Mouse (Mus musculus): ENCODE results near the gene Entpd2. TPM values are rescaled to one million over a fixed set of nuclear protein-coding genes. Genes with fewer than 3 reads are reported as not detected.
"Not testable (repeated sequence)": the region's sequence is repeated elsewhere in the genome, so short reads cannot be mapped to it uniquely, and the experiment has no call there.

Entpd2 gene
- total RNA-seq, 2 experiments from 2014 or later, result 13.6 to 13.8 TPM

DNA sequence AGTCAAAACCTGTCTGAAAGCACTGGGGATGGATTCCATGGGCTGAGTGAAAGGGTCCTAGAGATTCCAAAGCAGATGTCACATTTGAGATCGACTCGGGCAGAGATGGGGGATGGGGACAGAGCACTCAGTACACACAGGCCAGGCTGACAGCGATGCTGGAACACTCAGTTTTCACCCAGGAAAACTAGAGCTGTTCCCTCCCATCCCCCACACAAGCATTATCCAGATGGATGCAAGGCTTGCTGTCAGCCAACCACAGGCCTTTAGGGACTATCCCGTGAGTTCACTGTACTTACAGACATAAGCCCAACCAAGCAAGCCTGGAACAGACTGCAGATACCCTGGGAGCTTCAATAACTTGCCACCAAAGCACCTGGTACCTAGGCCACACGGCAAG is 4.4 kb upstream of the Entpd2 start:
- DNase-seq (ENCODE audit: low spot score in 2 of 2), result no peak

GRCm38 (mm10) chr2:25394281-25395221 is 1.1 kb upstream of the Entpd2 start:
- no peak for DNase-seq (ENCODE audit: low spot score in 2 of 2)

DNA sequence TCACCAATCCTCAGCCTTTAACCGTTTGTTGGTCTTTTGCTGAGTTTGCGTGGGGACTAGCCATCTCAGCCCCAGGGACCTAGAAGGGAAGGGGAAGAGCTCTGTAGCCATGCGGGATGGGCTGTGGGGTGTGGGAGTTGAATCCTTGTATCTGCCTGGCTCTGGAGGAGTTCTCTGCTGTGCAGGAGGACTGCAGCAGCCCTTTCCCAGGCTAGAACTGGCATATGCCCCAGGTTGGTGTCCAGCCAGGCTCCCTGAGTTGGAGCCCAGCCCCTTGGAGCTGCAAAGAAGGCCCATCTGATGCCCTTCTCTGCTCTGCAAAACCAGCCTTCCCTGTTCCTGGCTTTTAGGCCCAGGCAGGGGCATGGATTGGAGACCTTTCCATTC is 916 bp downstream of the Entpd2 start:
- no peak for DNase-seq (ENCODE audit: low spot score in 2 of 2)

DNA sequence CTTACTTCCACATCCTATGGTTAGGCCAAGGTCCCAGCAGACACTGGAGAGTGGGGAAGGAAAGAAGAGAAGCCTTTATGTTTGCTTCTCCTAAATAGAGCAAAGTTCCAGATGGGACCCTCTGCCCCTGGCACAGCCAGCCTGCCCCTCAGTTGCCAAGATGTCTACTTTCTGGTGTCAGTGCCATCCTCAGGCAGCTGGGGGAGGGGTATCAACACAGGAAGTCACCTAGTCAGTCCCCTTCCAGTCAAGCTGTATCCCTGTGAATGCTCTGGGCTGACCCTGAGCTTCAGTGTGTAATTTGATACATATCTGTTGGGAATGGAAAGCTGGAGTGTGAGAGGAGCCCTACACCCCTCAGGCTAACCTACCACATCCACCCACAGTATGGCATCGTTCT is 1.3 kb downstream of the Entpd2 start:
- DNase-seq (ENCODE audit: low spot score in 2 of 2), result no peak

GRCm38 (mm10) chr2:25398065-25398464 is 2.4 kb downstream of the Entpd2 start:
- no peak for DNase-seq (ENCODE audit: low spot score in 2 of 2)

- no peak for DNase-seq (ENCODE audit: low spot score in 2 of 2)
Observed at GRCm38 (mm10) chr2:25399051-25399450, 3.4 kb downstream of the Entpd2 start, which contains the start of gene Npdc1. Npdc1 (plus strand) TSS chr2:25399351.

DNA sequence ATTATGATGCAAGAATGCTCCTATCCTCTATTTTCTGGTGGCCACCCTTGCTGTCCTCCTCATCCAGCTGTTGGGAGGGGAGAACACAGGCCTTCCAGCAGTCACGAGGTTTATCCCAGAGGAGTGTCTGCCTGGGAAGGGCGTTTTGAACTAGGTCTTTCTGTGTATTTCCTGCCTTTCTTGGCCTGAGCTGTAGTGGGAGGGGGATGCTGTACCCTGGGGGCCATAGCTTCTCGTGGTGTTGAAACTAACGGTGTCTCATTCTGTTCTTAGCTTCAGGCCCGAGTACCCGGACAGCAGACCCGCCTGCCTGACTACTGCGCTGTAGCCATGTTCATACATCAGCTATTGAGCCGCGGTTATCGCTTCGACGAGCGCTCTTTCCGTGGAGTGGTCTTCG is 4.6 kb downstream of the Entpd2 start:
- no peak for DNase-seq (ENCODE audit: low spot score in 2 of 2)

- DNase-seq (ENCODE audit: low spot score in 2 of 2), result peak; percentile 64 to 67
Observed at GRCm38 (mm10) chr2:25400764-25401163, 5.1 kb downstream of the Entpd2 start.

GRCm38 (mm10) chr2:25402377-25402971 is 6.8 kb downstream of the Entpd2 start:
- DNase-seq (ENCODE audit: low spot score in 2 of 2), result peak; percentile 47 to 60

GRCm38 (mm10) chr2:25402972-25403601 is 7.4 kb downstream of the Entpd2 start:
- peak; percentile 91 to 94 for DNase-seq (ENCODE audit: low spot score in 2 of 2)

DNA sequence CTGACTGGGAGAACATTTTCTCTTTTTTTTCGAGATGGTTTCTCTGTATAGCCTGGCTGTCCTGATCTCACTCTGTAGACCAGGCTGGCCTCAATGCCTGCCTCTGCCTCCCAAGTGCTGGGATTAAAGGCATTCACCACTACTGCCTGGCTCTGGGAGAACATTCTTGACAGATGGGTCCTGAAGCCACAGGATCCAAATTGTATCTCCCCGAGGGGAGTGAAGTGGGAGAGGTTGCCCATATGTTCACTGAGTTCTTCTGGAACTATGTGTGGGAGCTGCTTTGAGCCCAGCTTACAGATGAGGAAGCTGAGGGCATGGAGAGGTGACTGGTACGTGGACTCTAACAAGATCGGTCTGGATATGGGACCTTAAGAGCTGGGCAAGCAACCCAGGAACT is 8.3 kb downstream of the Entpd2 start:
- no peak for DNase-seq (ENCODE audit: low spot score in 2 of 2)

DNA sequence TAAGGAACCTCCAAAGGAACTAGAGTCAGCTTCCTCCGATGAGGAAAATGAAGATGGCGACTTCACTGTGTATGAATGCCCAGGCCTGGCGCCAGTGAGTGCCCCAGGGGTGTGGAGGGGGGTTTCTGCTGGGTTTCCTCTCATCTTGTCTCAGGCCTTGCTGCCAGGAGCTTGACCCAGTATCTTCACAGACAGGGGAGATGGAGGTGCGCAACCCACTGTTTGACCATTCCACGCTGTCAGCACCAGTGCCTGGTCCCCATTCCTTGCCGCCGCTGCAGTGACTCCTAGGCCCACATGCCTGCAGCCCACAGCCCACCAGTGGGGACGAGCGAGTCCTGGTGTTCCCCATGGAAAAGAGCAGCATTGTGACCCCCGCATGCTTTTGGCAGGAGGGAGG is 13.2 kb downstream of the Entpd2 start:
- DNase-seq (ENCODE audit: low spot score in 2 of 2), result no peak

DNA sequence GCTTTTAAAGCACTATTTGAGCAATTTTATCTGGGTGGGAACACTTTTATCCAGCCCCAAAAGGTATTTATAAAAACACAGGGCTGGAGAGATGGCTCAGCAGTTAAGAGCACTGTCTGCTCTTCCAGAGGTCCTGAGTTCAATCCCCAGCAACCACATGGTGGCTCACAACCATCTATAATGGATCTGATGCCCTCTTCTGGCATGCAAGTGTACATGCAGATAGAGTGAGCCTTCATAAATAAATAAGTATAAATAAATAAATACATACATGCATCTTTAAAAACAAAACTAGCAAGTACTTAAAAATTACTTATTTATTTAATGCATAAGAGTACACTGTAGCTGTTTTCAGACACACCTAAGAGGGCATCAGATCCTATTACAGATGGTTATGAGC is 17.8 kb downstream of the Entpd2 start:
- not testable (repeated sequence) for DNase-seq (ENCODE audit: low spot score in 2 of 2)

- no peak for DNase-seq (ENCODE audit: low spot score in 2 of 2)
Observed at GRCm38 (mm10) chr2:25417426-25417825, 21.8 kb downstream of the Entpd2 start.

DNA sequence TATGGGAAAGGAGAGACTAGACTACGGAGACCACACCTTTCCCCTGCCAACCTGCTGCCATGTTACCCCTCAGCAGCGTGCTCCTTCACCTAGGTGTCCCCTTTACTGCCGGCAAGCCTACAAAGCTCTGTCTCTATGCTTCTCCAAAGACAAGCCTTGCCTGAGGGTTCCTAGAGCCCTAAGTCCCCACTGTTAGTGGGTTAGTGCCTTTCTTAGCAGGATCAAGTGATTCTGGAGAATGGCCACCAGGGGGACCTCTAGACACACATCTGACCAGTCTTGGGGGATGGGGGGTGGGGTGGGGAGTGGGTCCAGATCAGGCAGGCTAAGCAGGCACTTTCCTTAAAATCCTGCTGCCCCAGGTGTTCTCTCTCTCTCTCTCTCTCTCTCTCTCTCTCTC is 26.2 kb downstream of the Entpd2 start:
- DNase-seq (ENCODE audit: low spot score in 2 of 2), result peak; percentile 33 to 45

DNA sequence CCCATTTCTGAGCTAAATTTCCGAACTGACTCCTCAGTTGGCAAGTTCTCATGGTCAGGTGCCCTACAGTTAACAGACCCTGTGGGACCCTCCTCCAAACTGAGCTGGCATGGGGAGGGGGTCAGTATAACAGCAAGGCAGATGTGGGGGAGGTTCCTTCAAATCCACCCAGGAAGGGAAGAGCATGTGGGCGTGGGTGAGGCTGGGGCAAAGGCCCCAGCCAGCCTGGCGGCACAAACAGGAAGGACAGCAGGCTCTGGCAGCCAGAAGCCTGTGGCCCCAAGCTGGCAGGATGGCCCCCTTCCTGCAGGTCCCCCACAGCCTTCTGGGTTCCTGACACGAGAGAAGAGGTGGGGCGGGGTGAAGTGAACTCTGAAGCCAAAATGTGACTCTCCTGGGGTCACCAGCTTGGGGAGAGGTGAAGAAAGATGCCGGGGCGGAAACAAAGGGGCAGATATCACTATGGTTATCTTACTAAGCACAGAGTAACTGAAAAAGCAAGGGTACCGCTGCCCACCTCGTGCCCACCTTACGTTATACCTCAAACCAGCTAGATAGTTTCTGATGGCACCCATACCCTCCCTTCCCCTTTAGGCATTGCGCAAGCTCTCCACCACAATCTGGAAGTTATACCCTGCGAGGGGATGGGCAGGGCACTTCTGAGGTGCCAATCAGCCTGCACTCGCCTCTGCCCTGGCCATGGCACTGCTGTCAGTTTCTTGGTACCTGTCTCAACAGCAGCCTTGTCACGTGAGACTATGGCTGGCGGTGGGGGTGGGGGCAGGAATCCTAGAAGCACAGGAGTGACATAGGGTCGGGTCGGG is 27.1 kb downstream of the Entpd2 start, which contains the start of gene Fut7:
Fut7 (plus strand) TSS at position 681 of the 824 bp plus-strand sequence.
- DNase-seq (ENCODE audit: low spot score in 2 of 2), result no peak

DNA sequence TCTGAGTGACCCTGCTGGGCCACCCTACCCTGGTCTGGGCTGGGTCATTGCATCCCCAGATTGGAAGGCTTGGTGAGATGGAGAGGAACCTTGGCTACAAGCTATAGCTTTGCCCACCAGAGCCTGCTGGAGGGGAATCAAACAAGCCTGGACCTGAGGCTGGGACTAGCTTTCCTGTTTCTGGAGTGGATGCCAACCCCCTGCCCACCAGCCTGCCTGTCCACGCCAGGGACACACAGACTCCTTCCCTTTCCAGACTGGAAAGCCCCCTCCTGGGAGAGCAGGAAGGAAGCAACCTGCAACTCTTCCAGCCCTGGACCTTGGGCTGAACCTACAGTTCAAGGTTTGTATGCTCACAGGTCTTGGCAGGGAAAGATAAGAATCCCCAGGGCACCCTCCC is 28.0 kb downstream of the Entpd2 start:
- no peak for DNase-seq (ENCODE audit: low spot score in 2 of 2)

DNA sequence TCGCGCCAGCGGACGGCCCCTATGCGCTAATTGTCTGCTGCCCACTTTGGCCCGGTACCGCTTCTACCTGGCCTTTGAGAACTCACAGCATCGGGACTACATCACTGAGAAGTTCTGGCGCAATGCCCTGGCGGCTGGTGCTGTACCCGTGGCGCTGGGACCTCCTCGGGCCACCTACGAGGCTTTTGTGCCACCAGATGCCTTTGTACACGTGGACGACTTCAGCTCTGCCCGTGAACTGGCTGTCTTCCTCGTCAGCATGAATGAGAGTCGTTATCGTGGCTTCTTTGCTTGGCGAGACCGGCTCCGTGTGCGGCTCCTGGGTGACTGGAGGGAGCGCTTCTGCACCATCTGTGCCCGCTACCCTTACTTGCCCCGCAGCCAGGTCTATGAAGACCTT is 29.8 kb downstream of the Entpd2 start:
- no peak for DNase-seq (ENCODE audit: low spot score in 2 of 2)

- peak; percentile 64 to 72 for DNase-seq (ENCODE audit: low spot score in 2 of 2)
Observed at GRCm38 (mm10) chr2:25426721-25427191, 31.1 kb downstream of the Entpd2 start.

- no peak for DNase-seq (ENCODE audit: low spot score in 2 of 2)
Observed at GRCm38 (mm10) chr2:25427256-25427655, 31.6 kb downstream of the Entpd2 start.

Measured in left cerebral cortex, adult 18-20 months (tissue).